Mouse (Mus musculus): ENCODE results near the gene Gm45808. TPM values are rescaled to one million over a fixed set of nuclear protein-coding genes. Genes with fewer than 3 reads are reported as not detected.
"Not testable (repeated sequence)": the region's sequence is repeated elsewhere in the genome, so short reads cannot be mapped to it uniquely, and the experiment has no call there.

Gene Gm45808
- polyA plus RNA-seq, 1 experiment from 2014 or later: not detected

GRCm38 (mm10) chr7:45522194-45522752, 35.7 kb upstream of the Gm45808 start:
- ATAC-seq (ENCODE audit: insufficient read depth, low FRiP score, low read depth): no peak
- H3K4me1 ChIP-seq: peaks cover 19% of the 10 kb centered on the region
- H3K27me3 ChIP-seq (replicated peaks): no peaks in the 10 kb centered on the region
- WGBS: 54% methylated on average over 16 of the region's 16 CpGs
- H3K9me3 ChIP-seq: no peaks in the 10 kb centered on the region
- no peak overlapping the region for H3K9ac ChIP-seq
- H3K4me2 ChIP-seq: peak overlapping the region; percentile 53
- peak overlapping the region; percentile 92; the same call in 1 of the 2 replicates for H3K27ac ChIP-seq
- peak overlapping the region; percentile 58 for H3K4me3 ChIP-seq (replicated peaks)
- H3K36me3 ChIP-seq: no peaks in the 10 kb centered on the region

GRCm38 (mm10) chr7:45521728-45522184, 35.1 kb upstream of the Gm45808 start:
- Histone ChIP-seq H3K27me3 (replicated peaks) (no peaks in the 10 kb centered on the region), H3K4me1 (peaks cover 19% of the 10 kb centered on the region), H3K4me2 (peak overlapping the region; percentile 53), H3K9me3 (no peaks in the 10 kb centered on the region), H3K4me3 (replicated peaks) (peak overlapping the region; percentile 58), H3K36me3 (no peaks in the 10 kb centered on the region), H3K9ac (peak overlapping the region; percentile 50; the same call in 1 of the 2 replicates), H3K27ac (peak overlapping the region; percentile 92)
- peak; percentile 54; the same call in 1 of the 2 replicates for ATAC-seq (ENCODE audit: insufficient read depth, low FRiP score, low read depth)
- WGBS: under 1% methylated on average over 28 of the region's 28 CpGs

- no peak for ATAC-seq (ENCODE audit: insufficient read depth, low FRiP score, low read depth)
- no peak overlapping the region for H3K4me3 ChIP-seq (replicated peaks)
- H3K9ac ChIP-seq: no peak overlapping the region
- peaks cover 20% of the 10 kb centered on the region for H3K4me1 ChIP-seq
- H3K27ac ChIP-seq: no peak overlapping the region
- WGBS: 91% methylated on average over 7 of the region's 7 CpGs
- no peaks in the 10 kb centered on the region for H3K36me3 ChIP-seq
- no peaks in the 10 kb centered on the region for H3K27me3 ChIP-seq (replicated peaks)
- H3K4me2 ChIP-seq: no peak overlapping the region
- no peaks in the 10 kb centered on the region for H3K9me3 ChIP-seq
These were observed 34.0 kb upstream of the Gm45808 start for GRCm38 (mm10) chr7:45520605-45521004.

GRCm38 (mm10) chr7:45519345-45520120, 32.9 kb upstream of the Gm45808 start:
- no peaks in the 10 kb centered on the region for H3K27me3 ChIP-seq (replicated peaks)
- no peak overlapping the region for H3K27ac ChIP-seq
- no peak overlapping the region for H3K4me2 ChIP-seq
- peaks cover 17% of the 10 kb centered on the region for H3K4me1 ChIP-seq
- H3K36me3 ChIP-seq: no peaks in the 10 kb centered on the region
- no peak overlapping the region for H3K4me3 ChIP-seq (replicated peaks)
- no peaks in the 10 kb centered on the region for H3K9me3 ChIP-seq
- no peak overlapping the region for H3K9ac ChIP-seq
- WGBS: 66% methylated on average over 8 of the region's 8 CpGs
- ATAC-seq (ENCODE audit: insufficient read depth, low FRiP score, low read depth): peak; percentile 24; the same call in 1 of the 2 replicates

GRCm38 (mm10) chr7:45518618-45519017, 32.0 kb upstream of the Gm45808 start:
- Histone ChIP-seq H3K4me2 (no peak overlapping the region), H3K27me3 (replicated peaks) (no peaks in the 10 kb centered on the region), H3K4me1 (peaks cover 13% of the 10 kb centered on the region), H3K9ac (no peak overlapping the region), H3K9me3 (no peaks in the 10 kb centered on the region), H3K4me3 (replicated peaks) (no peak overlapping the region), H3K36me3 (no peaks in the 10 kb centered on the region), H3K27ac (no peak overlapping the region)
- 90% methylated on average over 16 of the region's 16 CpGs for WGBS
- ATAC-seq (ENCODE audit: insufficient read depth, low FRiP score, low read depth): no peak

- not testable (repeated sequence) for H3K36me3 ChIP-seq, H3K27ac ChIP-seq
These were observed 30.2 kb upstream of the Gm45808 start for GRCm38 (mm10) chr7:45516846-45517245.

GRCm38 (mm10) chr7:45515436-45515835, 28.8 kb upstream of the Gm45808 start:
- H3K27ac ChIP-seq: 0 out of 2 replicates have a peak overlapping the region, but pooled peaks have one; percentile 32
- H3K27me3 ChIP-seq (replicated peaks): no peaks in the 10 kb centered on the region
- H3K4me3 ChIP-seq (replicated peaks): no peak overlapping the region
- peak; percentile 51; the same call in 1 of the 2 replicates for ATAC-seq (ENCODE audit: insufficient read depth, low FRiP score, low read depth)
- H3K9ac ChIP-seq: no peak overlapping the region
- peaks cover 6% of the 10 kb centered on the region for H3K4me1 ChIP-seq
- WGBS: 22% methylated on average over 16 of the region's 16 CpGs
- H3K36me3 ChIP-seq: no peaks in the 10 kb centered on the region
- H3K4me2 ChIP-seq: peak overlapping the region; percentile 34
- no peaks in the 10 kb centered on the region for H3K9me3 ChIP-seq

More at GRCm38 (mm10) chr7:45516846-45517245, 30.2 kb upstream of the Gm45808 start:
- not testable (repeated sequence) for H3K4me1 ChIP-seq; H3K27me3 ChIP-seq (replicated peaks); ATAC-seq (ENCODE audit: insufficient read depth, low FRiP score, low read depth); H3K4me2 ChIP-seq; H3K9me3 ChIP-seq; H3K9ac ChIP-seq; H3K4me3 ChIP-seq (replicated peaks)
- WGBS: 70% methylated on average over 5 of the region's 5 CpGs

GRCm38 (mm10) chr7:45514411-45514810, 27.8 kb upstream of the Gm45808 start:
- H3K9ac ChIP-seq: no peak overlapping the region
- H3K36me3 ChIP-seq: no peaks in the 10 kb centered on the region
- H3K4me3 ChIP-seq (replicated peaks): no peak overlapping the region
- no peak for ATAC-seq (ENCODE audit: insufficient read depth, low FRiP score, low read depth)
- peak overlapping the region; percentile 32; the same call in 1 of the 2 replicates for H3K27ac ChIP-seq
- no peaks in the 10 kb centered on the region for H3K9me3 ChIP-seq
- WGBS: 83% methylated on average over 7 of the region's 7 CpGs
- no peaks in the 10 kb centered on the region for H3K27me3 ChIP-seq (replicated peaks)
- no peak overlapping the region for H3K4me2 ChIP-seq
- H3K4me1 ChIP-seq: peaks cover 9% of the 10 kb centered on the region

- Histone ChIP-seq H3K4me2 (peak within 1 kb of the TSS; percentile 98), H3K4me3 (replicated peaks) (peak within 1 kb of the TSS; percentile 85), H3K9ac (peak within 1 kb of the TSS; percentile 91), H3K27ac (peak within 1 kb of the TSS; percentile 96), H3K4me1 (peaks cover 12% of the 10 kb centered on the region), H3K36me3 (peaks cover 13% of the 10 kb centered on the region), H3K27me3 (replicated peaks) (no peaks in the 10 kb centered on the region), H3K9me3 (no peaks in the 10 kb centered on the region)
- peak; percentile 86 for ATAC-seq (ENCODE audit: insufficient read depth, low FRiP score, low read depth)
- under 1% methylated on average over 44 of the region's 44 CpGs for WGBS
These were observed 23.5 kb upstream of the Gm45808 start, which contains the start of gene Nucb1 for GRCm38 (mm10) chr7:45509912-45510787. Gene Nucb1 (minus strand): TSS chr7:45510406.

GRCm38 (mm10) chr7:45509181-45509882, 22.7 kb upstream of the Gm45808 start:
- 21% methylated on average over 19 of the region's 19 CpGs for WGBS
- H3K36me3 ChIP-seq: peaks cover 17% of the 10 kb centered on the region
- peak overlapping the region; percentile 96 for H3K27ac ChIP-seq
- H3K9me3 ChIP-seq: no peaks in the 10 kb centered on the region
- H3K4me3 ChIP-seq (replicated peaks): peak overlapping the region; percentile 85
- no peaks in the 10 kb centered on the region for H3K27me3 ChIP-seq (replicated peaks)
- peak overlapping the region; percentile 98 for H3K4me2 ChIP-seq
- no peak; the same call in 1 of the 2 replicates for ATAC-seq (ENCODE audit: insufficient read depth, low FRiP score, low read depth)
- H3K4me1 ChIP-seq: peaks cover 12% of the 10 kb centered on the region
- H3K9ac ChIP-seq: peak overlapping the region; percentile 91; the same call in 1 of the 2 replicates

- WGBS: 77% methylated on average over 6 of the region's 6 CpGs
- Histone ChIP-seq H3K4me3 (replicated peaks) (peak overlapping the region; percentile 85; the same call in 1 of the 2 replicates), H3K27ac (peak overlapping the region; percentile 96; the same call in 1 of the 2 replicates), H3K9me3 (no peaks in the 10 kb centered on the region), H3K9ac (no peak overlapping the region), H3K27me3 (replicated peaks) (no peaks in the 10 kb centered on the region), H3K36me3 (peaks cover 17% of the 10 kb centered on the region), H3K4me2 (peak overlapping the region; percentile 98; the same call in 1 of the 2 replicates), H3K4me1 (peaks cover 12% of the 10 kb centered on the region)
- ATAC-seq (ENCODE audit: insufficient read depth, low FRiP score, low read depth): peak; percentile 55; the same call in 1 of the 2 replicates
These were observed 21.9 kb upstream of the Gm45808 start for GRCm38 (mm10) chr7:45508561-45508960.
